Comparison of ENCODE assay signal across 8 mouse cellular contexts in genomic region chr11:69073065-69073888, GRCm38 (mm10). TPM values are rescaled to one million over a fixed set of nuclear protein-coding genes. Genes with fewer than 3 reads are reported as not detected.
A peak's percentile ranks its signal among the peaks of the same experiment; 100 is the strongest.
DNase-seq lines count a peak whose midpoint lies in the region; ATAC-seq and TF ChIP-seq lines count a peak whose summit lies in the region.

No protein-coding gene starts in this region.

- no peaks in the 10 kb centered on the region for H3K36me3 ChIP-seq in heart, embryonic 13.5 days
- H3K36me3 ChIP-seq in kidney, embryonic 16.5 days (ENCODE audit: insufficient read depth, low read length): no peaks in the 10 kb centered on the region
- H3K36me3 ChIP-seq in liver, embryonic 12.5 days: no peaks in the 10 kb centered on the region

- peak; percentile 89 for TF ChIP-seq POLR2A in brain, embryonic 14.5 days (IDR thresholded peaks at IDR 0.05; ENCODE audit: borderline replicate concordance, extremely low read depth, insufficient read depth, insufficient read length, poor library complexity, severe bottlenecking)

- under 1% methylated on average over 14 of the region's 14 CpGs for WGBS in heart, embryonic 13.5 days
- WGBS in kidney, embryonic 16.5 days: 0% methylated on average over 14 of the region's 14 CpGs
- under 1% methylated on average over 14 of the region's 14 CpGs for WGBS in liver, embryonic 12.5 days (ENCODE audit: insufficient replicate concordance)

- H3K27me3 ChIP-seq in heart, embryonic 13.5 days (replicated peaks): no peaks in the 10 kb centered on the region
- H3K27me3 ChIP-seq in kidney, embryonic 16.5 days (ENCODE audit: insufficient read depth, low read length): no peaks in the 10 kb centered on the region
- no peaks in the 10 kb centered on the region for H3K27me3 ChIP-seq in liver, embryonic 12.5 days (replicated peaks)

- H3K4me1 ChIP-seq in heart, embryonic 13.5 days: peaks cover 36% of the 10 kb centered on the region
- peaks cover 18% of the 10 kb centered on the region for H3K4me1 ChIP-seq in kidney, embryonic 16.5 days (ENCODE audit: insufficient read depth, low read length)
- peaks cover 62% of the 10 kb centered on the region for H3K4me1 ChIP-seq in liver, embryonic 12.5 days

- ATAC-seq in CD4-positive, CD25-positive, alpha-beta regulatory T cell, adult 4 months: peak; percentile 75
- ATAC-seq in erythroblast, adult 5-6 weeks (replicated peaks; ENCODE audit: low FRiP score, poor library complexity, severe bottlenecking): peak; percentile 69
- peak; percentile 30; the same call in 1 of the 2 replicates for ATAC-seq in heart, embryonic 13.5 days (ENCODE audit: extremely low read depth, insufficient number of reproducible peaks, low FRiP score, low TSS enrichment)
- ATAC-seq in kidney, embryonic 16.5 days (ENCODE audit: low FRiP score, low TSS enrichment): peak; percentile 62; the same call in 1 of the 2 replicates
- peak; percentile 78 for ATAC-seq in liver, embryonic 12.5 days

- peak overlapping the region; percentile 44 for H3K4me3 ChIP-seq in heart, embryonic 13.5 days
- H3K4me3 ChIP-seq in kidney, embryonic 16.5 days (ENCODE audit: low read length): peak overlapping the region; percentile 41
- H3K4me3 ChIP-seq in liver, embryonic 12.5 days: peak overlapping the region; percentile 48

- no peak for TF ChIP-seq CTCF in brain, embryonic 14.5 days (IDR thresholded peaks at IDR 0.05; ENCODE audit: borderline replicate concordance, extremely low read depth, insufficient read depth, insufficient read length)

- H3K9ac ChIP-seq in heart, embryonic 13.5 days: peak overlapping the region; percentile 83
- H3K9ac ChIP-seq in kidney, embryonic 16.5 days (replicated peaks; ENCODE audit: low read length): peak overlapping the region; percentile 69
- H3K9ac ChIP-seq in liver, embryonic 12.5 days: peak overlapping the region; percentile 69

- peak overlapping the region; percentile 69 for H3K4me2 ChIP-seq in heart, embryonic 13.5 days
- H3K4me2 ChIP-seq in kidney, embryonic 16.5 days (replicated peaks; ENCODE audit: low read depth, low read length): peak overlapping the region; percentile 55
- H3K4me2 ChIP-seq in liver, embryonic 12.5 days: peak overlapping the region; percentile 93

- peak overlapping the region; percentile 84 for H3K27ac ChIP-seq in heart, embryonic 13.5 days (replicated peaks)
- H3K27ac ChIP-seq in kidney, embryonic 16.5 days (ENCODE audit: low read length): peak overlapping the region; percentile 94
- peak overlapping the region; percentile 93 for H3K27ac ChIP-seq in liver, embryonic 12.5 days

- H3K9me3 ChIP-seq in heart, embryonic 13.5 days: no peaks in the 10 kb centered on the region
- H3K9me3 ChIP-seq in kidney, embryonic 16.5 days (ENCODE audit: low read length): no peaks in the 10 kb centered on the region
- H3K9me3 ChIP-seq in liver, embryonic 12.5 days (replicated peaks): no peaks in the 10 kb centered on the region

- DNase-seq in brain, embryonic 14.5 days (ENCODE audit: low read depth): peak; percentile 97
- DNase-seq in naive thymus-derived CD4-positive, alpha-beta T cell, adult 2 months (ENCODE audit: low read depth): peak; percentile 99
- DNase-seq in spleen, postnatal 4 days (ENCODE audit: low spot score in 2 of 2): peak; percentile 84 to 87

RNA-seq across cellular contexts. Expression of gene Tmem107, which starts 2.7 kb away (rescaled TPM):
- polyA plus RNA-seq in CD4-positive, CD25-positive, alpha-beta regulatory T cell, adult 4 months (2017; shearing (Covaris generic)): 1 to 10 TPM; 2.4 to 4.2 TPM
- polyA plus RNA-seq in brain, embryonic 14.5 days (2012; rRNA removed): 25.6 and 35.1 TPM in 2 replicates
- total RNA-seq in erythroblast, adult 5-6 weeks (2015; ENCODE audit: low replicate concordance): 2.3 and 6.1 TPM in 2 replicates
- 2.9 and 3.9 TPM in 2 replicates for total RNA-seq in erythroblast, adult 5-6 weeks (2017; ENCODE audit: low replicate concordance)
- polyA plus RNA-seq in heart, embryonic 13.5 days (2015; fragmentation: Nextera tagmentation; extraction: Ambion mirVana): 28.4 and 31.3 TPM in 2 replicates
- polyA plus RNA-seq in kidney, embryonic 16.5 days (2015; fragmentation: Nextera tagmentation; extraction: Ambion mirVana): 61.0 and 68.1 TPM in 2 replicates
- 32.0 and 34.8 TPM in 2 replicates for polyA plus RNA-seq in liver, embryonic 12.5 days (2016; fragmentation: Nextera tagmentation; extraction: Ambion mirVana)

RNA-seq across cellular contexts. Expression of gene Borcs6, which starts 13.8 kb away (rescaled TPM):
- 1 to 10 TPM; 1.0 to 1.4 TPM for polyA plus RNA-seq in CD4-positive, CD25-positive, alpha-beta regulatory T cell, adult 4 months (2017; shearing (Covaris generic))
- 19.6 and 22.1 TPM in 2 replicates for polyA plus RNA-seq in brain, embryonic 14.5 days (2012; rRNA removed)
- total RNA-seq in erythroblast, adult 5-6 weeks (2015; ENCODE audit: low replicate concordance): 2.5 and 3.1 TPM in 2 replicates
- 1.0 and 4.7 TPM in 2 replicates for total RNA-seq in erythroblast, adult 5-6 weeks (2017; ENCODE audit: low replicate concordance)
- polyA plus RNA-seq in heart, embryonic 13.5 days (2015; fragmentation: Nextera tagmentation; extraction: Ambion mirVana): 9.7 and 10.3 TPM in 2 replicates
- polyA plus RNA-seq in kidney, embryonic 16.5 days (2015; fragmentation: Nextera tagmentation; extraction: Ambion mirVana): 8.0 and 9.1 TPM in 2 replicates
- 5.3 and 6.1 TPM in 2 replicates for polyA plus RNA-seq in liver, embryonic 12.5 days (2016; fragmentation: Nextera tagmentation; extraction: Ambion mirVana)

RNA-seq across cellular contexts. Expression of gene Vamp2, which starts 15.0 kb away (rescaled TPM):
- polyA plus RNA-seq in CD4-positive, CD25-positive, alpha-beta regulatory T cell, adult 4 months (2017; shearing (Covaris generic)): 10 to 100 TPM; 26.0 to 35.9 TPM
- polyA plus RNA-seq in brain, embryonic 14.5 days (2012; rRNA removed): 251 and 319 TPM in 2 replicates
- 50.3 and 58.7 TPM in 2 replicates for total RNA-seq in erythroblast, adult 5-6 weeks (2015; ENCODE audit: low replicate concordance)
- 12.4 and 17.8 TPM in 2 replicates for total RNA-seq in erythroblast, adult 5-6 weeks (2017; ENCODE audit: low replicate concordance)
- polyA plus RNA-seq in heart, embryonic 13.5 days (2015; fragmentation: Nextera tagmentation; extraction: Ambion mirVana): 79.5 and 82.1 TPM in 2 replicates
- polyA plus RNA-seq in kidney, embryonic 16.5 days (2015; fragmentation: Nextera tagmentation; extraction: Ambion mirVana): 81.5 and 114 TPM in 2 replicates
- 26.3 and 27.5 TPM in 2 replicates for polyA plus RNA-seq in liver, embryonic 12.5 days (2016; fragmentation: Nextera tagmentation; extraction: Ambion mirVana)

RNA-seq across cellular contexts. Expression of gene Per1, which starts 21.7 kb away (rescaled TPM):
- 1 to 10 TPM; 4.5 to 6.6 TPM for polyA plus RNA-seq in CD4-positive, CD25-positive, alpha-beta regulatory T cell, adult 4 months (2017; shearing (Covaris generic))
- 12.2 and 16.3 TPM in 2 replicates for polyA plus RNA-seq in brain, embryonic 14.5 days (2012; rRNA removed)
- 2.3 and 3.1 TPM in 2 replicates for total RNA-seq in erythroblast, adult 5-6 weeks (2015; ENCODE audit: low replicate concordance)
- 1.7 and 1.9 TPM in 2 replicates for total RNA-seq in erythroblast, adult 5-6 weeks (2017; ENCODE audit: low replicate concordance)
- 8.6 and 9.0 TPM in 2 replicates for polyA plus RNA-seq in heart, embryonic 13.5 days (2015; fragmentation: Nextera tagmentation; extraction: Ambion mirVana)
- polyA plus RNA-seq in kidney, embryonic 16.5 days (2015; fragmentation: Nextera tagmentation; extraction: Ambion mirVana): 11.4 and 15.6 TPM in 2 replicates
- polyA plus RNA-seq in liver, embryonic 12.5 days (2016; fragmentation: Nextera tagmentation; extraction: Ambion mirVana): 2.5 and 4.0 TPM in 2 replicates

RNA-seq across cellular contexts. Expression of gene Aurkb, which starts 27.8 kb away (rescaled TPM):
- 10 to 100 TPM in 1 of 2 experiments, 1 to 10 TPM in 1; 9.0 to 17.8 TPM for polyA plus RNA-seq in CD4-positive, CD25-positive, alpha-beta regulatory T cell, adult 4 months (2017; shearing (Covaris generic))
- 38.3 and 74.9 TPM in 2 replicates for polyA plus RNA-seq in brain, embryonic 14.5 days (2012; rRNA removed)
- 32.9 and 35.3 TPM in 2 replicates for total RNA-seq in erythroblast, adult 5-6 weeks (2015; ENCODE audit: low replicate concordance)
- 74.0 and 102 TPM in 2 replicates for total RNA-seq in erythroblast, adult 5-6 weeks (2017; ENCODE audit: low replicate concordance)
- polyA plus RNA-seq in heart, embryonic 13.5 days (2015; fragmentation: Nextera tagmentation; extraction: Ambion mirVana): 78.4 and 83.0 TPM in 2 replicates
- polyA plus RNA-seq in kidney, embryonic 16.5 days (2015; fragmentation: Nextera tagmentation; extraction: Ambion mirVana): 176 and 177 TPM in 2 replicates
- polyA plus RNA-seq in liver, embryonic 12.5 days (2016; fragmentation: Nextera tagmentation; extraction: Ambion mirVana): 142 TPM in 2 replicates

Comparison
In these comparisons a context has a peak if more than half of its experiments do, and no peak if none do; other contexts are left out.
1. Peak in every context shown above with its lines: DNase-seq, ATAC-seq, H3K4me3 ChIP-seq and H3K27ac ChIP-seq.